Mouse (Mus musculus): ENCODE measurements at regions not wholly inside any gene's neighbourhood (a gene's known extent, or its start where the extent isn't known, plus 50 kb on each side); places are given as distances from the start of the nearest gene placed in this dataset.

DNA sequence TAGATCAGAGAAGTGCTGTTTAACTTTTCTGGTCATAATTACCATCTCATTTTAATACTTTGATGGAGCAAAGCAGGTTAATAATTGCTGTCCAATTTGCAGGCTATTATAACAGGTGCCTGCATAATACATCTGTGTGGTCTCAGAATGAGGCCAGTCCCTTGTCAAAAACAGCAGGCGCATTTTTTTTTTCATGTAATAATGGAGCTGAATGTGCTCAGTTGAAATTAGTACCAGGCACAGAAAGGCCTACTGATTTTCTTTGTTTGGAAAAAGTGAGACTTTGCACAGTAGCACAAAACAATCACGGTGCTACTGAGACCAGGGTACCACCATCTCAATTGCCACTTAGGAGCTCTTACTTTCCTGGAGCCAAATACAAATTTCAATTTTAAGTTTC, 311.3 kb upstream of the Emcn start:
- Histone ChIP-seq H3K27ac (replicated peaks; ENCODE audit: low read depth, low read length) (no peak overlapping the region), H3K9ac (replicated peaks; ENCODE audit: low read length) (no peak overlapping the region), H3K4me3 (ENCODE audit: low read depth, low read length) (no peak overlapping the region), H3K9me3 (replicated peaks; ENCODE audit: control insufficient read depth, low read length) (no peaks in the 10 kb centered on the region), H3K4me2 (ENCODE audit: low read depth, low read length) (no peak overlapping the region), H3K4me1 (ENCODE audit: control insufficient read depth, insufficient read depth, low read length) (no peaks in the 10 kb centered on the region), H3K36me3 (replicated peaks; ENCODE audit: control insufficient read depth, insufficient read depth, low read depth, low read length) (no peaks in the 10 kb centered on the region), H3K27me3 (ENCODE audit: control insufficient read depth, insufficient read depth, low read length) (no peaks in the 10 kb centered on the region)
- DNase-seq (ENCODE audit: low spot score) (no peak), ATAC-seq (replicated peaks; ENCODE audit: insufficient number of reproducible peaks, low FRiP score, low TSS enrichment, low read depth) (no peak)
- WGBS: 80% methylated on average over 2 of the region's 2 CpGs

GRCm38 (mm10) chr3:137032802-137033201, 308.1 kb upstream of the Emcn start:
- Histone ChIP-seq H3K4me2 (ENCODE audit: low read depth, low read length) (no peak overlapping the region), H3K9me3 (replicated peaks; ENCODE audit: control insufficient read depth, low read length) (no peaks in the 10 kb centered on the region), H3K4me3 (ENCODE audit: low read depth, low read length) (no peak overlapping the region), H3K27me3 (ENCODE audit: control insufficient read depth, insufficient read depth, low read length) (no peaks in the 10 kb centered on the region), H3K27ac (replicated peaks; ENCODE audit: low read depth, low read length) (no peak overlapping the region), H3K36me3 (replicated peaks; ENCODE audit: control insufficient read depth, insufficient read depth, low read depth, low read length) (no peaks in the 10 kb centered on the region), H3K9ac (replicated peaks; ENCODE audit: low read length) (no peak overlapping the region), H3K4me1 (ENCODE audit: control insufficient read depth, insufficient read depth, low read length) (no peaks in the 10 kb centered on the region)
- 83% methylated on average over 2 of the region's 2 CpGs for WGBS
- ATAC-seq (replicated peaks; ENCODE audit: insufficient number of reproducible peaks, low FRiP score, low TSS enrichment, low read depth) (no peak), DNase-seq (ENCODE audit: low spot score) (no peak)

- no peaks in the 10 kb centered on the region for H3K4me1 ChIP-seq (ENCODE audit: control insufficient read depth, insufficient read depth, low read length)
- H3K9ac ChIP-seq (replicated peaks; ENCODE audit: low read length): no peak overlapping the region
- WGBS: 89% methylated on average over 8 of the region's 8 CpGs
- no peaks in the 10 kb centered on the region for H3K36me3 ChIP-seq (replicated peaks; ENCODE audit: control insufficient read depth, insufficient read depth, low read depth, low read length)
- ATAC-seq (replicated peaks; ENCODE audit: insufficient number of reproducible peaks, low FRiP score, low TSS enrichment, low read depth): no peak
- no peaks in the 10 kb centered on the region for H3K27me3 ChIP-seq (ENCODE audit: control insufficient read depth, insufficient read depth, low read length)
- no peaks in the 10 kb centered on the region for H3K9me3 ChIP-seq (replicated peaks; ENCODE audit: control insufficient read depth, low read length)
- DNase-seq (ENCODE audit: low spot score): no peak
- no peak overlapping the region for H3K27ac ChIP-seq (replicated peaks; ENCODE audit: low read depth, low read length)
- no peak overlapping the region for H3K4me3 ChIP-seq (ENCODE audit: low read depth, low read length)
- no peak overlapping the region for H3K4me2 ChIP-seq (ENCODE audit: low read depth, low read length)
Observed at GRCm38 (mm10) chr3:137039638-137040037, 301.2 kb upstream of the Emcn start.

GRCm38 (mm10) chr3:137056544-137057224, 284.2 kb upstream of the Emcn start:
- no peak for DNase-seq (ENCODE audit: low spot score)
- Histone ChIP-seq H3K36me3 (replicated peaks; ENCODE audit: control insufficient read depth, insufficient read depth, low read depth, low read length) (no peaks in the 10 kb centered on the region), H3K4me1 (ENCODE audit: control insufficient read depth, insufficient read depth, low read length) (no peaks in the 10 kb centered on the region), H3K4me2 (ENCODE audit: low read depth, low read length) (no peak overlapping the region), H3K27ac (replicated peaks; ENCODE audit: low read depth, low read length) (no peak overlapping the region), H3K4me3 (ENCODE audit: low read depth, low read length) (no peak overlapping the region), H3K9me3 (replicated peaks; ENCODE audit: control insufficient read depth, low read length) (no peaks in the 10 kb centered on the region), H3K9ac (replicated peaks; ENCODE audit: low read length) (no peak overlapping the region), H3K27me3 (ENCODE audit: control insufficient read depth, insufficient read depth, low read length) (no peaks in the 10 kb centered on the region)
- no peak for ATAC-seq (replicated peaks; ENCODE audit: insufficient number of reproducible peaks, low FRiP score, low TSS enrichment, low read depth)
- WGBS: 81% methylated on average over 6 of the region's 6 CpGs

- Histone ChIP-seq H3K36me3 (replicated peaks; ENCODE audit: control insufficient read depth, insufficient read depth, low read depth, low read length) (no peaks in the 10 kb centered on the region), H3K9me3 (replicated peaks; ENCODE audit: control insufficient read depth, low read length) (no peaks in the 10 kb centered on the region), H3K4me2 (ENCODE audit: low read depth, low read length) (no peak overlapping the region), H3K4me3 (ENCODE audit: low read depth, low read length) (no peak overlapping the region), H3K27me3 (ENCODE audit: control insufficient read depth, insufficient read depth, low read length) (no peaks in the 10 kb centered on the region), H3K9ac (replicated peaks; ENCODE audit: low read length) (no peak overlapping the region), H3K4me1 (ENCODE audit: control insufficient read depth, insufficient read depth, low read length) (no peaks in the 10 kb centered on the region), H3K27ac (replicated peaks; ENCODE audit: low read depth, low read length) (no peak overlapping the region)
- WGBS: 61% methylated on average over 6 of the region's 6 CpGs
- ATAC-seq (replicated peaks; ENCODE audit: insufficient number of reproducible peaks, low FRiP score, low TSS enrichment, low read depth): no peak
- peak; percentile 6 for DNase-seq (ENCODE audit: low spot score)
Observed at GRCm38 (mm10) chr3:137057225-137057910, 283.5 kb upstream of the Emcn start.

- ATAC-seq (replicated peaks; ENCODE audit: insufficient number of reproducible peaks, low FRiP score, low TSS enrichment, low read depth) (no peak), DNase-seq (ENCODE audit: low spot score) (no peak)
- H3K4me3 ChIP-seq (ENCODE audit: low read depth, low read length): no peak overlapping the region
- H3K9ac ChIP-seq (replicated peaks; ENCODE audit: low read length): no peak overlapping the region
- no peak overlapping the region for H3K4me2 ChIP-seq (ENCODE audit: low read depth, low read length)
- no peaks in the 10 kb centered on the region for H3K4me1 ChIP-seq (ENCODE audit: control insufficient read depth, insufficient read depth, low read length)
- no peaks in the 10 kb centered on the region for H3K27me3 ChIP-seq (ENCODE audit: control insufficient read depth, insufficient read depth, low read length)
- no peak overlapping the region for H3K27ac ChIP-seq (replicated peaks; ENCODE audit: low read depth, low read length)
- no peaks in the 10 kb centered on the region for H3K36me3 ChIP-seq (replicated peaks; ENCODE audit: control insufficient read depth, insufficient read depth, low read depth, low read length)
- 85% methylated on average over 4 of the region's 4 CpGs for WGBS
- no peaks in the 10 kb centered on the region for H3K9me3 ChIP-seq (replicated peaks; ENCODE audit: control insufficient read depth, low read length)
Observed at GRCm38 (mm10) chr3:137057911-137058260, 283.0 kb upstream of the Emcn start.

DNA sequence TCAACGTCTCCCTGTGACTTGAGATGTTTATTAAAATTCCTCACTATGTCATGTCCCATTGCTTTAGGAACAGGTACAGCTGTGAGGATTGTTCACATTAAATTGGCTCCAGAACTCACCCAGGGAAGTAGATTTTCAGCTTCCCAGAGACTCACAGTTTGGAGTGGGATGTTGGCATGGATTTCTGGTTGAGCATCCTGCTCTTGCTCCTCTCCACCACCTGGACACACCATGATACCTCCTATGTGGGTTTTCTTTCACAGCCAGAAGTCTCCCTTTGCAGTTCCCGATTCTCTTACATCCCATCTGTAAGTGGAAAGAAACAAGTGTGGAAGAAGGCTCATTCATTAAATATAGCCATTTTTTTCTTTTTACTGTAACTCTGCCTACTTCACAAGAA, 278.8 kb upstream of the Emcn start:
- ATAC-seq (replicated peaks; ENCODE audit: insufficient number of reproducible peaks, low FRiP score, low TSS enrichment, low read depth): no peak
- H3K9ac ChIP-seq (replicated peaks; ENCODE audit: low read length): no peak overlapping the region
- WGBS: 77% methylated on average over 2 of the region's 2 CpGs
- no peaks in the 10 kb centered on the region for H3K4me1 ChIP-seq (ENCODE audit: control insufficient read depth, insufficient read depth, low read length)
- no peak overlapping the region for H3K4me2 ChIP-seq (ENCODE audit: low read depth, low read length)
- no peak overlapping the region for H3K27ac ChIP-seq (replicated peaks; ENCODE audit: low read depth, low read length)
- no peaks in the 10 kb centered on the region for H3K27me3 ChIP-seq (ENCODE audit: control insufficient read depth, insufficient read depth, low read length)
- no peak overlapping the region for H3K4me3 ChIP-seq (ENCODE audit: low read depth, low read length)
- no peaks in the 10 kb centered on the region for H3K36me3 ChIP-seq (replicated peaks; ENCODE audit: control insufficient read depth, insufficient read depth, low read depth, low read length)
- no peaks in the 10 kb centered on the region for H3K9me3 ChIP-seq (replicated peaks; ENCODE audit: control insufficient read depth, low read length)
- DNase-seq (ENCODE audit: low spot score): no peak

DNA sequence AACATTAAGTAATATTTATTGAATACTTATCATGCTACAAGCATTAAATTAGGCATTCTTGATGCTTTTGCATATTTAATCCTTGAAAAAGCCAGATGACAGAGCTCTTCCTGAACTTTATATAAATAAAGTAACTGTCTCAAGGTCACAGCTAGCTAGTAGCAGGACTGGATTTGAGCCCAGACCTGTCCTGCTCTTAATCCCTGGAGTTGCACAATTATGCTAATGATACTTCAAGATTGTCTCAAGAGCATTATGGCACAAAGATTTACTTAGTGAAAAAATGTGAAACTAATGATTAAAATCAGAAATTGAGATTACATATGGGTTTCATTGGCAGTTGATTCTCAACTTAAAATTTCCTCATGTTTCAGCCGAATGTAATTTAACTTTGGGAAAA, 273.5 kb upstream of the Emcn start:
- Histone ChIP-seq H3K9me3 (replicated peaks; ENCODE audit: control insufficient read depth, low read length) (no peaks in the 10 kb centered on the region), H3K36me3 (replicated peaks; ENCODE audit: control insufficient read depth, insufficient read depth, low read depth, low read length) (no peaks in the 10 kb centered on the region), H3K4me2 (ENCODE audit: low read depth, low read length) (no peak overlapping the region), H3K27me3 (ENCODE audit: control insufficient read depth, insufficient read depth, low read length) (no peaks in the 10 kb centered on the region), H3K4me1 (ENCODE audit: control insufficient read depth, insufficient read depth, low read length) (no peaks in the 10 kb centered on the region), H3K4me3 (ENCODE audit: low read depth, low read length) (no peak overlapping the region), H3K27ac (replicated peaks; ENCODE audit: low read depth, low read length) (no peak overlapping the region), H3K9ac (replicated peaks; ENCODE audit: low read length) (no peak overlapping the region)
- no peak for ATAC-seq (replicated peaks; ENCODE audit: insufficient number of reproducible peaks, low FRiP score, low TSS enrichment, low read depth)
- WGBS: 65% methylated on average over 1 of the region's 1 CpGs
- no peak for DNase-seq (ENCODE audit: low spot score)

All from embryonic facial prominence, embryonic 11.5 days (tissue).